Mouse (Mus musculus) skeletal muscle tissue, adult 2 months (tissue): ENCODE measurements around the gene Hopx.
A peak's percentile ranks its signal among the peaks of the same experiment; 100 is the strongest.

ENCODE experiments used
- DNase-seq: peaks from one replicate; pipeline ENCODE4 v3.0.0-alpha.2; 2012; ENCODE audit warnings: low read depth, low spot score

Hopx gene

DNA sequence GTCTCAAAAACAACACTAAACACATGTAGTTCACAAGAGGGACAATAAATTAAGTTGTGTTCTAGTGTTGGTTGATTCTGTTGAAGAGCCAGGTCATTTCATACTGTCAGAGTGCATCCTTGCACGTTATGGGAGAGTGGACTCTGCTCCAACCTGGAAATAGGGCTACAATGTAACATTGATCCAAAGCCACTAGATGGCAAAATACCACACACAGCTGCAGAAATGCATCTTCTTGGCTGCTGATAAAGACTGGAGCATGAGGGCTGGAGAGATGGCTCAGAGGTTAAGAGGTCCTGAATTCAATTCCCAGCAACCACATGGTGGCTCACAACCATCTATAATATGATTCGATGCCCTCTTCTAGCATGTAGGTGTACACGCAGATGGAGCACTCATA is 43.3 kb downstream of the Hopx start:
- no peak for DNase-seq

- DNase-seq: no peak
Observed at GRCm38 (mm10) chr5:77070987-77071386, 43.9 kb downstream of the Hopx start.

DNA sequence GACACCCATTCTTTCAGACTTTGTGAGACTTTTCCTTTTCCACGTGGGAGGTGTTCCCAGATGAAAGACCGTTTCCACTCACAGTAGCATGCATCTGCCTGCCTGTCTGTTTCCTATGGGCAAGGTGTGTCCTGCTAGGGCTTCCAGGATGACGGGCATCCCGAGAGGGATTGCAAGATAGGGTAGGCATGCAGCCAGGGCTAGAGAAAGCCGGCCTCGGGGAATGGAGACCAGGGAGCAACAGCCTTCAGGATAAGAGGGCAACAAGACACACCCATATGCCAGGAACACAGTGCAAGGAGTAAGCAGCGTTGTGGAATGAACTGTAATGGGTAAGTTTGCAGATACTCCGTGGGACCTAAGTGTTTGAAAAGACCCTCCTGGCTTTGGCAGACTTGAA is 47.6 kb downstream of the Hopx start:
- no peak for DNase-seq

- DNase-seq: peak; percentile 12
Observed at GRCm38 (mm10) chr5:77061372-77062038, 53.4 kb downstream of the Hopx start.

GRCm38 (mm10) chr5:77060363-77060762 is 54.6 kb downstream of the Hopx start:
- no peak for DNase-seq

- DNase-seq: no peak
Observed at GRCm38 (mm10) chr5:77056881-77057440, 58.0 kb downstream of the Hopx start.

- no peak for DNase-seq
Observed at GRCm38 (mm10) chr5:77052616-77053015, 62.3 kb downstream of the Hopx start.

DNA sequence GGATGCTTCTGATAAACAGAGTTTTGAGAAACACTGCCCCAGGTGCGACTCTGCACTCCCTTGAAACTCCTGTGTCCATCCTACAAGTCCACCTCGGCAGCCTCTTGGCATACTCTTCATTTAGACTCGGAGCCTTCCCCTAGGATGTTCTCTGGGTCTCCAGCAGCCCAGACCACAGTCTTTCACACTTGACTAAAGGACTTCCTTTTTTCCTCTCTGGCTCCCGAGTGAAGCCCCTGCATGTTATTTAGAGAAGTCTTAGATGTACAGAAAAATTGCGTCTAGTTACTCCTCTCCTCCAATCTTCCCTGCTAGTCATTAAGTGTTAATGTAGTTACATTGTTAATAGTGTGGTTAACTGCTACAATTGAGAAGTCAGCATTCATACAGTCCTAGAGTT is 70.6 kb downstream of the Hopx start:
- DNase-seq: no peak

DNA sequence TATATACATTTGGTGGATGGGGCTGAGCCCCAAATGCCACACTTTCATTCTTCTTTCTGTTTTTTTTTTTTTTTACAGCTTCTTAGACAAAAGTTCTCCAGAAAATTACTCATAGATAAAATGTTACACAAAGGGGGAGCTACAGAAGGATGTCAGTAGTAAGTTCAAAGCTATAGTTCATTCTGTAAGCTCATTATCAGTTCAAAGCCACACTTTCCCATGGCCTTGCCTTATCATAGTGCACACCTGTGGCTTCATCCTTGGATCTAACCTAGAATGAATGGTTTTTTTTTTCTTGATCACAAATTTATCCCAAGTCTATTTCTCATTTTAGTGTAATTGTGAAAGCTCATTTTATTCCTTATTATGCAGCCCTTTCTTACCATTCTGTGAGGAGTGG is 75.5 kb downstream of the Hopx start:
- no peak for DNase-seq

- no peak for DNase-seq
Observed at GRCm38 (mm10) chr5:77038451-77038850, 76.5 kb downstream of the Hopx start.
